Mouse (Mus musculus) T-cell, adult 2 months (primary cell): ENCODE results near the gene Nkx2-1.
"Not testable (repeated sequence)": the region's sequence is repeated elsewhere in the genome, so short reads cannot be mapped to it uniquely, and the experiment has no call there.

ENCODE experiments used
- DNase-seq: peaks from one replicate; pipeline ENCODE4 v3.0.0; 2022; ENCODE audit warnings: low spot score

The Nkx2-1 gene

GRCm38 (mm10) chr12:56536884-56537265 lies at the start of gene Nkx2-1:
Gene Nkx2-1, minus strand, starts transcription at chr12:56536908.
- no peak for DNase-seq

- DNase-seq: no peak
These were observed 4.4 kb upstream of the Nkx2-1 start for GRCm38 (mm10) chr12:56541068-56541467.

GRCm38 (mm10) chr12:56540591-56540990 lies 3.9 kb upstream of the Nkx2-1 start:
- no peak for DNase-seq

- no peak for DNase-seq
These were observed 1.9 kb upstream of the Nkx2-1 start for GRCm38 (mm10) chr12:56538601-56539000.

GRCm38 (mm10) chr12:56537931-56538330 lies 1.2 kb upstream of the Nkx2-1 start:
- DNase-seq: no peak

GRCm38 (mm10) chr12:56537342-56537741 lies 634 bp upstream of the Nkx2-1 start:
- no peak for DNase-seq

- DNase-seq: no peak
These were observed 379 bp downstream of the Nkx2-1 start for GRCm38 (mm10) chr12:56536174-56536883.

- DNase-seq: no peak
These were observed 1.1 kb downstream of the Nkx2-1 start for GRCm38 (mm10) chr12:56535411-56536173.

- no peak for DNase-seq
These were observed 1.9 kb downstream of the Nkx2-1 start for GRCm38 (mm10) chr12:56534651-56535326.

- no peak for DNase-seq
These were observed 2.4 kb downstream of the Nkx2-1 start for GRCm38 (mm10) chr12:56534311-56534650.

GRCm38 (mm10) chr12:56533501-56534310 lies 3.0 kb downstream of the Nkx2-1 start:
- DNase-seq: no peak

- no peak for DNase-seq
These were observed 3.7 kb downstream of the Nkx2-1 start for GRCm38 (mm10) chr12:56532986-56533495.

- no peak for DNase-seq
These were observed 4.6 kb downstream of the Nkx2-1 start for GRCm38 (mm10) chr12:56532142-56532541.

- DNase-seq: no peak
These were observed 5.6 kb downstream of the Nkx2-1 start for GRCm38 (mm10) chr12:56531051-56531620.

- DNase-seq: no peak
These were observed 6.8 kb downstream of the Nkx2-1 start for GRCm38 (mm10) chr12:56529931-56530330.

GRCm38 (mm10) chr12:56528881-56529681 lies 7.6 kb downstream of the Nkx2-1 start:
- DNase-seq: no peak

GRCm38 (mm10) chr12:56528034-56528570 lies 8.6 kb downstream of the Nkx2-1 start:
- DNase-seq: no peak

GRCm38 (mm10) chr12:56527071-56527470 lies 9.6 kb downstream of the Nkx2-1 start:
- DNase-seq: no peak

GRCm38 (mm10) chr12:56525219-56525797 lies 11.4 kb downstream of the Nkx2-1 start:
- not testable (repeated sequence) for DNase-seq

- DNase-seq: no peak
These were observed 12.5 kb downstream of the Nkx2-1 start for GRCm38 (mm10) chr12:56524201-56524600.
